Mouse (Mus musculus) embryonic facial prominence, embryonic 15.5 days (tissue): Measurements from ENCODE around the gene Gm49342. TPM values are rescaled to one million over a fixed set of nuclear protein-coding genes. Genes with fewer than 3 reads are reported as not detected.

Experiments used
- ATAC-seq: fragments of 200-750 bp; cut with Nextera tagmentation; 2 replicates; pipeline ENCODE4 v1.8.0; 2017; ENCODE audit warnings: low read depth, moderate TSS enrichment; ENCODE audit not compliant: insufficient number of reproducible peaks, low FRiP score, low TSS enrichment
- H3K27ac ChIP-seq: fragments of 300-500 bp; sonication (generic); replicated peaks from 2 replicates; pipeline ENCODE4 v1.5.1; 2015; ENCODE audit warnings: mild to moderate bottlenecking, inconsistent platforms
- H3K27me3 ChIP-seq: fragments of 300-500 bp; sonication (generic); 2 replicates; pipeline ENCODE4 v1.6.1; 2015; ENCODE audit warnings: inconsistent platforms
- H3K36me3 ChIP-seq: fragments of 300-500 bp; sonication (generic); 2 replicates; pipeline ENCODE4 v1.6.1; 2015; ENCODE audit warnings: mild to moderate bottlenecking, inconsistent platforms
- H3K4me1 ChIP-seq: fragments of 300-500 bp; sonication (generic); 2 replicates; pipeline ENCODE4 v1.6.1; 2015; ENCODE audit warnings: inconsistent platforms
- H3K4me2 ChIP-seq: fragments of 300-500 bp; sonication (generic); replicated peaks from 2 replicates; pipeline ENCODE4 v1.6.1; 2015; ENCODE audit warnings: mild to moderate bottlenecking, inconsistent platforms
- H3K4me3 ChIP-seq: fragments of 300-500 bp; sonication (generic); replicated peaks from 2 replicates; pipeline ENCODE4 v1.5.1; 2015; ENCODE audit warnings: mild to moderate bottlenecking, inconsistent platforms
- H3K9ac ChIP-seq: fragments of 300-500 bp; sonication (generic); 2 replicates; pipeline ENCODE4 v1.6.1; 2015; ENCODE audit warnings: inconsistent platforms
- H3K9me3 ChIP-seq: fragments of 300-500 bp; sonication (generic); replicated peaks from 2 replicates; pipeline ENCODE4 v1.6.1; 2016; ENCODE audit warnings: inconsistent platforms
- WGBS: fragments of 180-500 bp; shearing (Covaris S2); methylation state at CpG from one replicate; pipeline ENCODE4 v1.1.7; 2015; 5-methylcytosine and 5-hydroxymethylcytosine counted together
- polyA plus RNA-seq: library from polyadenylated mRNA; unstranded; fragments of >200 nt; fragmentation: Nextera tagmentation; extraction: Ambion mirVana; gene quantifications from 2 replicates; pipeline ENCODE4 v1.2.1, GENCODE M21; 2015

The Gm49342 gene
- polyA plus RNA-seq, 1 experiment from 2014 or later = not detected

- no peak overlapping the region for H3K4me2 ChIP-seq
- H3K4me3 ChIP-seq = no peak overlapping the region
- H3K9ac ChIP-seq = no peak overlapping the region
- H3K27me3 ChIP-seq = no peaks in the 10 kb centered on the region
- ATAC-seq = no peak
- no peaks in the 10 kb centered on the region for H3K4me1 ChIP-seq
- WGBS = 83% methylated on average over 2 of the region's 2 CpGs
- H3K36me3 ChIP-seq = no peaks in the 10 kb centered on the region
- H3K27ac ChIP-seq = no peak overlapping the region
- H3K9me3 ChIP-seq = no peaks in the 10 kb centered on the region
Measured at GRCm38 (mm10) chr14:50987668-50988067, 43.4 kb downstream of the Gm49342 start.

GRCm38 (mm10) chr14:50991037-50991436 lies 46.7 kb downstream of the Gm49342 start:
- no peaks in the 10 kb centered on the region for H3K36me3 ChIP-seq
- H3K27me3 ChIP-seq = no peaks in the 10 kb centered on the region
- H3K9ac ChIP-seq = no peak overlapping the region
- no peaks in the 10 kb centered on the region for H3K9me3 ChIP-seq
- H3K4me1 ChIP-seq = no peaks in the 10 kb centered on the region
- no peak overlapping the region for H3K27ac ChIP-seq
- H3K4me3 ChIP-seq = no peak overlapping the region
- WGBS = 87% methylated on average over 3 of the region's 3 CpGs
- ATAC-seq = no peak
- no peak overlapping the region for H3K4me2 ChIP-seq

GRCm38 (mm10) chr14:50997088-50997487 lies 52.8 kb downstream of the Gm49342 start:
- Histone ChIP-seq H3K4me3 (no peak overlapping the region), H3K27ac (no peak overlapping the region), H3K4me1 (no peaks in the 10 kb centered on the region), H3K9me3 (no peaks in the 10 kb centered on the region), H3K27me3 (no peaks in the 10 kb centered on the region), H3K9ac (no peak overlapping the region), H3K36me3 (no peaks in the 10 kb centered on the region), H3K4me2 (no peak overlapping the region)
- ATAC-seq = no peak
- WGBS = 73% methylated on average over 3 of the region's 3 CpGs

GRCm38 (mm10) chr14:50997999-50998666 lies 53.8 kb downstream of the Gm49342 start:
- no peak overlapping the region for H3K4me3 ChIP-seq
- H3K4me2 ChIP-seq = no peak overlapping the region
- H3K27me3 ChIP-seq = no peaks in the 10 kb centered on the region
- 79% methylated on average over 2 of the region's 2 CpGs for WGBS
- H3K27ac ChIP-seq = no peak overlapping the region
- H3K36me3 ChIP-seq = no peaks in the 10 kb centered on the region
- no peaks in the 10 kb centered on the region for H3K9me3 ChIP-seq
- H3K4me1 ChIP-seq = no peaks in the 10 kb centered on the region
- no peak overlapping the region for H3K9ac ChIP-seq
- no peak for ATAC-seq

GRCm38 (mm10) chr14:51007152-51007801 lies 63.0 kb downstream of the Gm49342 start, which contains the start of gene Rnase10:
Rnase10 (plus strand) TSS chr14:51007751.
- Histone ChIP-seq H3K9me3 (no peaks in the 10 kb centered on the region), H3K36me3 (no peaks in the 10 kb centered on the region), H3K4me2 (no peak within 1 kb of the TSS; the same call in 1 of the 2 replicates), H3K27me3 (no peaks in the 10 kb centered on the region), H3K4me3 (no peak within 1 kb of the TSS), H3K9ac (no peak within 1 kb of the TSS), H3K4me1 (peaks cover 28% of the 10 kb centered on the region), H3K27ac (peak within 1 kb of the TSS; percentile 96)
- WGBS = 44% methylated on average over 8 of the region's 8 CpGs
- ATAC-seq = peak; percentile 80

GRCm38 (mm10) chr14:51007914-51008713 lies 63.8 kb downstream of the Gm49342 start:
- 39% methylated on average over 13 of the region's 13 CpGs for WGBS
- ATAC-seq = peak; percentile 82
- Histone ChIP-seq H3K27me3 (no peaks in the 10 kb centered on the region), H3K4me2 (no peak overlapping the region; the same call in 1 of the 2 replicates), H3K36me3 (no peaks in the 10 kb centered on the region), H3K27ac (peak overlapping the region; percentile 96), H3K4me3 (no peak overlapping the region), H3K4me1 (peaks cover 28% of the 10 kb centered on the region), H3K9ac (no peak overlapping the region), H3K9me3 (no peaks in the 10 kb centered on the region)

- WGBS = 56% methylated on average over 4 of the region's 4 CpGs
- ATAC-seq = no peak
- no peaks in the 10 kb centered on the region for H3K27me3 ChIP-seq
- H3K36me3 ChIP-seq = no peaks in the 10 kb centered on the region
- H3K27ac ChIP-seq = peak overlapping the region; percentile 96
- H3K9me3 ChIP-seq = no peaks in the 10 kb centered on the region
- no peak overlapping the region; the same call in 1 of the 2 replicates for H3K4me2 ChIP-seq
- H3K9ac ChIP-seq = no peak overlapping the region
- H3K4me1 ChIP-seq = peaks cover 28% of the 10 kb centered on the region
- no peak overlapping the region for H3K4me3 ChIP-seq
Measured at GRCm38 (mm10) chr14:51008781-51009180, 64.5 kb downstream of the Gm49342 start.

- Histone ChIP-seq H3K4me2 (no peak overlapping the region), H3K4me3 (no peak overlapping the region), H3K9me3 (no peaks in the 10 kb centered on the region), H3K27me3 (no peaks in the 10 kb centered on the region), H3K4me1 (peaks cover 28% of the 10 kb centered on the region), H3K27ac (peak overlapping the region; percentile 96), H3K36me3 (no peaks in the 10 kb centered on the region), H3K9ac (no peak overlapping the region)
- WGBS = 86% methylated on average over 6 of the region's 6 CpGs
- ATAC-seq = no peak
Measured at GRCm38 (mm10) chr14:51009572-51009971, 65.3 kb downstream of the Gm49342 start.

Other genes with a start within 250 kb of the Gm49342 start
- 0.05 and 0.08 TPM in 2 replicates for gene Olfr748, start 237.1 kb upstream of the Gm49342 start, polyA plus RNA-seq
- gene Olfr749, start 199.4 kb upstream of the Gm49342 start, polyA plus RNA-seq = 0.43 TPM in 1 of 2 replicates, not detected in the other
- 71.5 and 80.0 TPM in 2 replicates for gene Ttc5, start 159.0 kb upstream of the Gm49342 start, polyA plus RNA-seq
- gene Ccnb1ip1, start 136.8 kb upstream of the Gm49342 start, polyA plus RNA-seq = not detected in 2 replicates
- gene Parp2, start 136.7 kb upstream of the Gm49342 start, polyA plus RNA-seq = 58.4 and 59.3 TPM in 2 replicates
- gene Tep1, start 74.0 kb upstream of the Gm49342 start, polyA plus RNA-seq = 5.2 and 7.1 TPM in 2 replicates
- gene Klhl33, start 47.0 kb upstream of the Gm49342 start, polyA plus RNA-seq = 0.24 and 0.45 TPM in 2 replicates
- 155 and 158 TPM in 2 replicates for gene Osgep, start 19.6 kb upstream of the Gm49342 start, polyA plus RNA-seq
- 187 and 190 TPM in 2 replicates for gene Apex1, start 19.5 kb upstream of the Gm49342 start, polyA plus RNA-seq
- 53.8 and 57.4 TPM in 2 replicates for gene Pip4p1, start 13.7 kb upstream of the Gm49342 start, polyA plus RNA-seq
- 55.5 and 56.7 TPM in 2 replicates for gene Pnp, start 13.4 kb upstream of the Gm49342 start, polyA plus RNA-seq
- gene Pnp2, start 11.5 kb downstream of the Gm49342 start, polyA plus RNA-seq = 0.25 and 0.85 TPM in 2 replicates
- gene Rnase10, start 63.2 kb downstream of the Gm49342 start, polyA plus RNA-seq = 0.52 and 0.54 TPM in 2 replicates
- not detected in 2 replicates for gene Rnase9, start 97.4 kb downstream of the Gm49342 start, polyA plus RNA-seq
- gene Rnase11, start 105.6 kb downstream of the Gm49342 start, polyA plus RNA-seq = not detected in 2 replicates
- 0.43 and 0.56 TPM in 2 replicates for gene Rnase12, start 113.1 kb downstream of the Gm49342 start, polyA plus RNA-seq
- gene Olfr750, start 129.9 kb downstream of the Gm49342 start, polyA plus RNA-seq = not detected in 2 replicates
- 55.5 and 57.1 TPM in 2 replicates for gene Rnase4, start 146.6 kb downstream of the Gm49342 start, polyA plus RNA-seq
- gene Ang, start 146.6 kb downstream of the Gm49342 start, polyA plus RNA-seq = 8.2 and 11.0 TPM in 2 replicates
- not detected in 2 replicates for gene Eddm3b, start 169.9 kb downstream of the Gm49342 start, polyA plus RNA-seq
- 0.92 and 2.0 TPM in 2 replicates for gene Rnase6, start 179.4 kb downstream of the Gm49342 start, polyA plus RNA-seq
- gene Rnase1, start 202.3 kb downstream of the Gm49342 start, polyA plus RNA-seq = 2.9 and 3.2 TPM in 2 replicates
- not detected in 2 replicates for gene Rnase2b, start 217.7 kb downstream of the Gm49342 start, polyA plus RNA-seq